Mouse (Mus musculus) left cerebral cortex, postnatal 36 days (tissue): ENCODE results near the gene Dnal4. TPM values are rescaled to one million over a fixed set of nuclear protein-coding genes. Genes with fewer than 3 reads are reported as not detected.
A peak's percentile ranks its signal among the peaks of the same experiment; 100 is the strongest.

ENCODE experiments used
- DNase-seq, 2 experiments: peaks; one replicate each; pipeline ENCODE4 v3.0.0; 2021 to 2022; ENCODE audit warnings: low spot score in 2 of 2, mixed read lengths in 1 of 2
- intact Hi-C: fragments of 180-260 bp; cut with DNase I; formaldehyde crosslinking; loops from one replicate; pipeline ENCODE4 v1.15.1; 2025
- total RNA-seq, 2 experiments: library from RNA; stranded (reverse); gene quantifications; 2 replicates each; pipeline ENCODE4 v1.2.3; 2021

The Dnal4 gene
- total RNA-seq, 2 experiments from 2014 or later = 50.7 to 51.3 TPM

- peak in 1 of 2 experiments; percentile 69 for DNase-seq
- intact Hi-C loops = loop anchor here (10.0 kb wide), 1 partner anchor 248 kb away; the partner anchor contains the start of gene Pdgfb
Measured at GRCm38 (mm10) chr15:79766586-79767071, 11.0 kb downstream of the Dnal4 start.

GRCm38 (mm10) chr15:79766168-79766567 is 11.5 kb downstream of the Dnal4 start:
- intact Hi-C loops = loop anchor here (10.0 kb wide), 1 partner anchor 249 kb away; the partner anchor contains the start of gene Pdgfb
- DNase-seq = no peak

GRCm38 (mm10) chr15:79765361-79765760 is 12.3 kb downstream of the Dnal4 start:
- intact Hi-C loops = loop anchor here (2.0 to 10.0 kb wide), 2 partner anchors 31 to 249 kb away; partner anchors contain the start of gene Pdgfb
- DNase-seq = no peak

GRCm38 (mm10) chr15:79764539-79765267 is 12.9 kb downstream of the Dnal4 start:
- intact Hi-C loops = loop anchor here (2.0 to 10.0 kb wide), 2 partner anchors 32 to 250 kb away; partner anchors contain the start of gene Pdgfb

GRCm38 (mm10) chr15:79763601-79764246 is 13.9 kb downstream of the Dnal4 start:
- peak in 1 of 2 experiments; percentile 67 for DNase-seq
- intact Hi-C loops = loop anchor here (2.0 to 10.0 kb wide), 2 partner anchors 33 to 251 kb away; partner anchors contain the start of gene Pdgfb

More at GRCm38 (mm10) chr15:79764539-79765267, 12.9 kb downstream of the Dnal4 start:
- DNase-seq = peak; percentile 77 to 82

- intact Hi-C loops = loop anchor here (10.0 kb wide), 1 partner anchor 252 kb away; the partner anchor contains the start of gene Pdgfb
- no peak for DNase-seq
Measured at GRCm38 (mm10) chr15:79763001-79763400, 14.6 kb downstream of the Dnal4 start.

GRCm38 (mm10) chr15:79760956-79761355 is 16.7 kb downstream of the Dnal4 start:
- DNase-seq = peak; percentile 57 to 61
- intact Hi-C loops = loop anchor here (10.0 kb wide), 1 partner anchor 254 kb away; the partner anchor contains the start of gene Pdgfb

GRCm38 (mm10) chr15:79757118-79757517 is 20.5 kb downstream of the Dnal4 start:
- intact Hi-C loops = loop anchor here (10.0 kb wide), 1 partner anchor 128 kb away; no protein-coding TSS in a partner anchor
- no peak for DNase-seq

- intact Hi-C loops = loop anchor here (10.0 kb wide), 1 partner anchor 129 kb away; no protein-coding TSS in a partner anchor
- peak; percentile 62 to 64 for DNase-seq
Measured at GRCm38 (mm10) chr15:79755977-79756625, 21.5 kb downstream of the Dnal4 start.

- DNase-seq = no peak
- intact Hi-C loops = loop anchor here (10.0 kb wide), 1 partner anchor 130 kb away; no protein-coding TSS in a partner anchor
Measured at GRCm38 (mm10) chr15:79755176-79755575, 22.5 kb downstream of the Dnal4 start.

GRCm38 (mm10) chr15:79753873-79754272 is 23.8 kb downstream of the Dnal4 start:
- DNase-seq = no peak
- intact Hi-C loops = loop anchor here (2.0 to 10.0 kb wide), 5 partner anchors 73 to 328 kb away; no protein-coding TSS in a partner anchor

GRCm38 (mm10) chr15:79753420-79753752 is 24.3 kb downstream of the Dnal4 start:
- DNase-seq = no peak
- intact Hi-C loops = loop anchor here (2.0 to 10.0 kb wide), 5 partner anchors 73 to 329 kb away; no protein-coding TSS in a partner anchor

- DNase-seq = peak; percentile 79 to 83
- intact Hi-C loops = loop anchor here (2.0 to 10.0 kb wide), 5 partner anchors 74 to 329 kb away; no protein-coding TSS in a partner anchor
Measured at GRCm38 (mm10) chr15:79752742-79753419, 24.8 kb downstream of the Dnal4 start.

GRCm38 (mm10) chr15:79751772-79752171 is 25.9 kb downstream of the Dnal4 start:
- no peak for DNase-seq

GRCm38 (mm10) chr15:79750266-79750665 is 27.4 kb downstream of the Dnal4 start:
- intact Hi-C loops = loop anchor here (5.0 to 10.0 kb wide), 4 partner anchors 135 to 332 kb away; no protein-coding TSS in a partner anchor

More at GRCm38 (mm10) chr15:79751772-79752171, 25.9 kb downstream of the Dnal4 start:
- intact Hi-C loops = loop anchor here (2.0 to 10.0 kb wide), 5 partner anchors 75 to 331 kb away; no protein-coding TSS in a partner anchor

GRCm38 (mm10) chr15:79749162-79749561 is 28.5 kb downstream of the Dnal4 start:
- intact Hi-C loops = no loop called here
- DNase-seq = no peak

More at GRCm38 (mm10) chr15:79750266-79750665, 27.4 kb downstream of the Dnal4 start:
- no peak for DNase-seq

- intact Hi-C loops = no loop called here
Measured at GRCm38 (mm10) chr15:79747998-79748397, 29.7 kb downstream of the Dnal4 start.

GRCm38 (mm10) chr15:79745883-79746282 is 31.8 kb downstream of the Dnal4 start:
- intact Hi-C loops = no loop called here
- no peak for DNase-seq

More at GRCm38 (mm10) chr15:79747998-79748397, 29.7 kb downstream of the Dnal4 start:
- no peak for DNase-seq
